Mouse (Mus musculus) myocyte (in vitro differentiated cells): ENCODE data around the gene Fbxo42.

Experiments
- CEBPB ChIP-seq: IDR thresholded peaks from 2 replicates; pipeline ENCODE4 v1.6.1; 2011; ENCODE audit warnings: mild to moderate bottlenecking, moderate library complexity; ENCODE audit not compliant: poor library complexity, insufficient read depth, severe bottlenecking
- E2F4 ChIP-seq: IDR thresholded peaks from one replicate; pipeline ENCODE4 v1.6.1; 2011; ENCODE audit warnings: mild to moderate bottlenecking, control low read depth, moderate library complexity; ENCODE audit not compliant: insufficient read depth
- MYOD1 ChIP-seq, 3 experiments: IDR thresholded peaks; one replicate each; pipeline ENCODE4 v1.6.1; 2011; ENCODE audit warnings: control low read depth in 2 of 3, low read depth in 2 of 3, mild to moderate bottlenecking in 2 of 3, moderate library complexity in 1 of 3; ENCODE audit not compliant: insufficient read length in 2 of 3, control insufficient read depth in 1 of 3
- MYOG ChIP-seq, 3 experiments: IDR thresholded peaks; one replicate each; pipeline ENCODE4 v1.6.1; 2011; ENCODE audit warnings: control low read depth in 2 of 3, low read depth in 2 of 3, mild to moderate bottlenecking in 2 of 3; ENCODE audit not compliant: insufficient read length in 2 of 3, control insufficient read depth in 1 of 3, insufficient read depth in 1 of 3
- POLR2A ChIP-seq: IDR thresholded peaks from one replicate; pipeline ENCODE4 v1.6.1; 2011; ENCODE audit warnings: low read depth, mild to moderate bottlenecking, control low read depth, moderate library complexity; ENCODE audit not compliant: insufficient read length
- REST ChIP-seq: IDR thresholded peaks from one replicate; pipeline ENCODE4 v1.6.1; 2011; ENCODE audit warnings: mild to moderate bottlenecking, control low read depth, moderate library complexity; ENCODE audit not compliant: insufficient read depth, insufficient read length
- TCF12 ChIP-seq: IDR thresholded peaks from one replicate; pipeline ENCODE4 v1.6.1; 2011; ENCODE audit warnings: mild to moderate bottlenecking, control low read depth; ENCODE audit not compliant: poor library complexity, insufficient read depth, severe bottlenecking
- USF1 ChIP-seq: IDR thresholded peaks from one replicate; pipeline ENCODE4 v1.6.1; 2011; ENCODE audit warnings: low read depth, mild to moderate bottlenecking, control low read depth, moderate library complexity

- TF ChIP-seq POLR2A (no peak), USF1 (no peak), MYOG (IDR thresholded peaks at IDR 0.05; ENCODE audit: control insufficient read depth in 1 of 3, insufficient read depth in 1 of 3, insufficient read length in 2 of 3, low read depth in 2 of 3) (no peak), TCF12 (no peak), REST (no peak), CEBPB (no peak), MYOD1 (IDR thresholded peaks at IDR 0.05; ENCODE audit: control insufficient read depth in 1 of 3, insufficient read length in 2 of 3, low read depth in 2 of 3) (no peak), E2F4 (no peak)
Measured at GRCm38 (mm10) chr4:141233196-141233595, 85.5 kb downstream of the Fbxo42 start.
